Mouse (Mus musculus) midbrain, embryonic 10.5 days (tissue): Measurements from ENCODE around the gene Ahdc1. TPM values are rescaled to one million over a fixed set of nuclear protein-coding genes. Genes with fewer than 3 reads are reported as not detected.
A peak's percentile ranks its signal among the peaks of the same experiment; 100 is the strongest.

ENCODE experiments used
- DNase-seq: peaks from one replicate; pipeline ENCODE4 v3.0.0-alpha.2; 2017; ENCODE audit warnings: low spot score
- H3K27ac ChIP-seq: fragments of 300-500 bp; sonication (generic); replicated peaks from 2 replicates; pipeline ENCODE4 v1.5.1; 2016; ENCODE audit warnings: mild to moderate bottlenecking
- H3K27me3 ChIP-seq: fragments of 300-500 bp; sonication (generic); 2 replicates; pipeline ENCODE4 v1.6.1; 2016; ENCODE audit warnings: low read depth, mild to moderate bottlenecking; ENCODE audit not compliant: poor library complexity, severe bottlenecking
- H3K36me3 ChIP-seq: fragments of 300-500 bp; sonication (generic); 2 replicates; pipeline ENCODE4 v1.6.1; 2016; ENCODE audit warnings: mild to moderate bottlenecking, moderate library complexity
- H3K4me1 ChIP-seq: fragments of 300-500 bp; sonication (generic); 2 replicates; pipeline ENCODE4 v1.6.1; 2016
- H3K4me3 ChIP-seq: fragments of 300-500 bp; sonication (generic); 2 replicates; pipeline ENCODE4 v1.5.1; 2016; ENCODE audit warnings: mild to moderate bottlenecking, moderate library complexity
- H3K9me3 ChIP-seq: fragments of 300-500 bp; sonication (generic); replicated peaks from 2 replicates; pipeline ENCODE4 v1.6.1; 2016; ENCODE audit warnings: mild to moderate bottlenecking
- WGBS: fragments of 180-500 bp; shearing (Covaris S2); methylation state at CpG from one replicate; pipeline ENCODE4 v1.1.7; 2016; 5-methylcytosine and 5-hydroxymethylcytosine counted together
- polyA plus RNA-seq: library from polyadenylated mRNA; unstranded; fragments of >200 nt; fragmentation: Nextera tagmentation; extraction: Ambion mirVana; gene quantifications from 2 replicates; pipeline ENCODE4 v1.2.1, GENCODE M21; 2016

The Ahdc1 gene
- 5.7 and 5.8 TPM in 2 replicates for polyA plus RNA-seq

GRCm38 (mm10) chr4:133011028-133011820 is at the start of gene Ahdc1:
Gene Ahdc1, plus strand, starts transcription at chr4:133011260.
- WGBS, result under 1% methylated on average over 65 of the region's 66 CpGs
- Histone ChIP-seq H3K4me1 (peaks cover 81% of the 10 kb centered on the region), H3K9me3 (no peaks in the 10 kb centered on the region), H3K27ac (peak within 1 kb of the TSS; percentile 98), H3K4me3 (peak within 1 kb of the TSS; percentile 96), H3K27me3 (peaks cover 21% of the 10 kb centered on the region), H3K36me3 (no peaks in the 10 kb centered on the region)
- peak; percentile 94 for DNase-seq

DNA sequence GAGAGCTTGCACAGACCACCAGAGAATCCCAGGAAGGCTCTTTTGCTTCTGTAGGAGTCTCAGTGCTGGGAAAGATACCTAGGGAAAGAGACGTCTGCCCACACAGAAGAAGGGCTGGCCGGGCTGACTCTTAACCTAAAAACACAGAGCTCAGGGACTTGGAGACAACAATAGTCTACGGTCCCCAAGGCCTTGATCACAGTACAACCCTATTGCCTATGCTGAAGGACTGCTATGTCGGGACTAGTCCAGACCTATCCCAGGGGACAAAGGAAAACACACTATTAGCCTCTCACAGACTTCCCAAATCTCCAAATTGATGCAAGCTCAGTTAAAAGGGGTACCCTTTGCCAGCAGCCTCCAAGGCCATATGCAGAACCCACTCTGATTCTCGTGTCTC is 49.2 kb upstream of the Ahdc1 start:
- peaks cover 53% of the 10 kb centered on the region for H3K4me1 ChIP-seq
- H3K36me3 ChIP-seq, result no peaks in the 10 kb centered on the region
- no peak overlapping the region for H3K4me3 ChIP-seq
- no peaks in the 10 kb centered on the region; the same call in 1 of the 2 replicates for H3K27me3 ChIP-seq
- WGBS, result 77% methylated on average over 5 of the region's 5 CpGs
- peak overlapping the region; percentile 83 for H3K27ac ChIP-seq
- no peaks in the 10 kb centered on the region for H3K9me3 ChIP-seq
- DNase-seq, result no peak

- 87% methylated on average over 4 of the region's 4 CpGs for WGBS
- Histone ChIP-seq H3K27ac (no peak overlapping the region), H3K4me1 (peaks cover 53% of the 10 kb centered on the region), H3K9me3 (no peaks in the 10 kb centered on the region), H3K4me3 (no peak overlapping the region), H3K36me3 (no peaks in the 10 kb centered on the region), H3K27me3 (no peaks in the 10 kb centered on the region; the same call in 1 of the 2 replicates)
- no peak for DNase-seq
Measured at GRCm38 (mm10) chr4:132962628-132963027, 48.4 kb upstream of the Ahdc1 start.

DNA sequence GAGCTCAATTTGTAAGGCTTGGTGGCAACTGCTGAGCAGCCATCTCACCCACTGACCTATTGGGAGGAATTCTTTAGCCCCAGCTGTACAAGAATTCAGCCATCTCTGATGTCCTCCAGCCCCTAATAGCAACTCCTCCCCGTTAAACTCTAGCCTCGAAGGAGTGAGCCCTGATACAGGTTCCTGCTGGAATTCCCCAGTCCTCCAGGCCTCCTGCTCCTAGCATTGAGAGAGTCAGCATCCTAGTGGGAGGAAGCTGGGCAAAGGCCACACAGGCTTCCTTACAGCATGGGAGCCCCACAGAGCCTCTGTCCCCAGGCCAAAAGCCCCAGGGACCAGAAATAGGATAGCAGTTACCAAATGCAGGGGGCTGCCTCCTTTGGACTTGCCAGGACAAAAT is 47.6 kb upstream of the Ahdc1 start:
- peak overlapping the region; percentile 42; the same call in 1 of the 2 replicates for H3K27ac ChIP-seq
- H3K4me1 ChIP-seq, result peaks cover 56% of the 10 kb centered on the region
- no peaks in the 10 kb centered on the region for H3K36me3 ChIP-seq
- no peak overlapping the region for H3K4me3 ChIP-seq
- H3K9me3 ChIP-seq, result no peaks in the 10 kb centered on the region
- H3K27me3 ChIP-seq, result no peaks in the 10 kb centered on the region; the same call in 1 of the 2 replicates
- no peak for DNase-seq
- WGBS, result 44% methylated on average over 2 of the region's 2 CpGs

- Histone ChIP-seq H3K27me3 (no peaks in the 10 kb centered on the region; the same call in 1 of the 2 replicates), H3K4me1 (peaks cover 53% of the 10 kb centered on the region), H3K9me3 (no peaks in the 10 kb centered on the region), H3K36me3 (no peaks in the 10 kb centered on the region), H3K4me3 (no peak overlapping the region), H3K27ac (peak overlapping the region; percentile 75)
- 43% methylated on average over 3 of the region's 3 CpGs for whole genome bisulfite sequencing
- DNase-seq, result no peak
Measured at GRCm38 (mm10) chr4:132964064-132964463, 47.0 kb upstream of the Ahdc1 start.

DNA sequence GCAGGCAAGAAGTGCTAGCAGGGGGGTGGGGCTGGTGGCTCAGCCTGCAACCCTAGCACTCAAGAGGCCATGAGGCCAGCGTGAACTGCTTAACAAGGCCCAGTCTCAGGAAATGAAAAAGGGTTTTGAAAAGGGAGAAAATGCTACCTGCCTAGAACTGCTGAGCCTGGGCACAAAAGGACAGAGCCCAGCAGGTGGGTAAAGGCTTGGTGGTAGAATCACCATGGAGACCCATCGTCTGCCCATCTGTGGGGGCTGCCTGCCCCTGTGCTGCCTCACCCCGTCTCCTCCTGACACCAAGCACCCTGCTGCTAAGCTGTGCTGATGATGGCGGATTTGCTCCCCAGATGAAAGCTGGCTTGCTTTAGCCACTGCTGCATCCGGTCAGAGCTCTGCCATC is 46.6 kb upstream of the Ahdc1 start:
- H3K4me3 ChIP-seq, result no peak overlapping the region
- H3K9me3 ChIP-seq, result no peaks in the 10 kb centered on the region
- H3K36me3 ChIP-seq, result no peaks in the 10 kb centered on the region
- peaks cover 49% of the 10 kb centered on the region for H3K4me1 ChIP-seq
- H3K27ac ChIP-seq, result peak overlapping the region; percentile 75
- H3K27me3 ChIP-seq, result no peaks in the 10 kb centered on the region; the same call in 1 of the 2 replicates
- no peak for DNase-seq
- 17% methylated on average over 5 of the region's 5 CpGs for WGBS

- Histone ChIP-seq H3K4me3 (no peak overlapping the region), H3K9me3 (no peaks in the 10 kb centered on the region), H3K36me3 (no peaks in the 10 kb centered on the region), H3K27me3 (peaks cover 21% of the 10 kb centered on the region), H3K27ac (no peak overlapping the region), H3K4me1 (peaks cover 35% of the 10 kb centered on the region)
- DNase-seq, result no peak
- WGBS, result 49% methylated on average over 6 of the region's 6 CpGs
Measured at GRCm38 (mm10) chr4:132968105-132968938, 42.7 kb upstream of the Ahdc1 start.

DNA sequence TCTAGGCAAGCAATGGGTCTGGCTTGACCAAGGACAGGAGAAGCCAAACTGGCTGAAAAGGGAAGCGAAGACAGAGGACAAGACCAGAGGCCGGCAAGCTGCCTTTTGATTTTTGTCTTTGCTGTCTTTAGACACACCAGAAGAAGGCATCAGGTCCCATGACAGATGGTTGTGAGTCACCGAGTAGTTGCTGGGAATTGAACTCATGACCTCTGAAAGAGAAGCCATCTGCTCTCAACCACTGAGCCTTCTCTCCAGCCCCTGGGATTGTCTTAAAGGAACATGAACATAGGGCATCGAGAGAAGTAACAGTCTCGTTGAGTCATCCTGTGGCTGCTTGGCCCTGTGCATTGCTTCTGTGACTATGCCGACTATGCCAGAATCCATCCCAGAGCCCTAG is 39.5 kb upstream of the Ahdc1 start:
- 84% methylated on average over 6 of the region's 6 CpGs for WGBS
- H3K4me1 ChIP-seq, result peaks cover 49% of the 10 kb centered on the region
- no peak overlapping the region for H3K27ac ChIP-seq
- H3K27me3 ChIP-seq, result peaks cover 54% of the 10 kb centered on the region
- H3K9me3 ChIP-seq, result no peaks in the 10 kb centered on the region
- no peak for DNase-seq
- no peak overlapping the region for H3K4me3 ChIP-seq
- no peaks in the 10 kb centered on the region for H3K36me3 ChIP-seq

- WGBS, result 77% methylated on average over 3 of the region's 3 CpGs
- Histone ChIP-seq H3K36me3 (no peaks in the 10 kb centered on the region), H3K9me3 (no peaks in the 10 kb centered on the region), H3K27me3 (peaks cover 59% of the 10 kb centered on the region), H3K27ac (no peak overlapping the region), H3K4me3 (no peak overlapping the region), H3K4me1 (peaks cover 49% of the 10 kb centered on the region)
- no peak for DNase-seq
Measured at GRCm38 (mm10) chr4:132972101-132972500, 39.0 kb upstream of the Ahdc1 start.

- Histone ChIP-seq H3K4me1 (peaks cover 53% of the 10 kb centered on the region), H3K36me3 (no peaks in the 10 kb centered on the region), H3K9me3 (no peaks in the 10 kb centered on the region), H3K4me3 (no peak overlapping the region), H3K27ac (no peak overlapping the region), H3K27me3 (peaks cover 63% of the 10 kb centered on the region)
- no peak for DNase-seq
- WGBS, result 33% methylated on average over 2 of the region's 2 CpGs
Measured at GRCm38 (mm10) chr4:132972556-132972955, 38.5 kb upstream of the Ahdc1 start.

- H3K36me3 ChIP-seq, result no peaks in the 10 kb centered on the region
- H3K27ac ChIP-seq, result 0 out of 2 replicates have a peak overlapping the region, but pooled peaks have one; percentile 74
- no peak for DNase-seq
- peaks cover 67% of the 10 kb centered on the region for H3K27me3 ChIP-seq
- no peaks in the 10 kb centered on the region for H3K9me3 ChIP-seq
- H3K4me3 ChIP-seq, result no peak overlapping the region
- peaks cover 54% of the 10 kb centered on the region for H3K4me1 ChIP-seq
- WGBS, result 35% methylated on average over 8 of the region's 8 CpGs
Measured at GRCm38 (mm10) chr4:132973186-132973585, 37.9 kb upstream of the Ahdc1 start.

DNA sequence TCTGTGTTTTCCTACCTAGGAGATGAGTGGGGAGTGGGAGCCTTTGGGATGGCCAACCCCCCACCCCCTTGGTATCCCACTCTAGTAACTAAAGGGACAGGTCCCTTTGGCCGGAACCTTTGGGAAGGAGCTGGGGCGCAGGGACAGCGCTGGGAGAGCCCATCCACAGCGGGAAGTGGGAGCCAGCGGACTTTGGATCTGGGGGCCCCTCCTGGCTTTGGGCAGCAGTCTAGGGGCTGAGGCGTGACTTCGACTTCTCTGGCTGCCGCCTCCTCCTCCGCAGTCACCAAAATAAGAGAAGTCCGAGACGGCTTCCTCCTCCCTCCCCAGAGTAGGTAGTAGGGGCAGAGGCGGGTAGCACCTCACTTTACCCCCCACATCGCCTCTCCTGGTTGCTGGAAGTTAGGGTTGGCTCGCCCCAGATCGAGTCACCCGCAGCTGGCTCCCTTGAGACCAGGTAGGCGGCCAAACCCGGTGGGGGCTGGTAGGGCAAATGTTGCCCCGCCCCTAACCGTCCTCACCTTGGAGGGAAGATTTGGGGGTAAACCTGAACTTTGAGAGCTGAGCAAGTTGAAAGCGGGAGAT is 37.2 kb upstream of the Ahdc1 start, which contains the start of gene Fgr:
Gene Fgr (plus strand): TSS at position 282 of the 585 bp plus-strand sequence.
- H3K27ac ChIP-seq, result peak within 1 kb of the TSS; percentile 74

More for the DNA sequence above, 37.2 kb upstream of the Ahdc1 start, which contains the start of gene Fgr:
- Histone ChIP-seq H3K9me3 (no peaks in the 10 kb centered on the region), H3K4me1 (peaks cover 48% of the 10 kb centered on the region), H3K27me3 (peaks cover 67% of the 10 kb centered on the region), H3K36me3 (no peaks in the 10 kb centered on the region), H3K4me3 (peak within 1 kb of the TSS; percentile 46)
- no peak for DNase-seq
- 2% methylated on average over 21 of the region's 21 CpGs for WGBS
